Comparison of ENCODE assay signal across 11 mouse cellular contexts in the genomic region with DNA sequence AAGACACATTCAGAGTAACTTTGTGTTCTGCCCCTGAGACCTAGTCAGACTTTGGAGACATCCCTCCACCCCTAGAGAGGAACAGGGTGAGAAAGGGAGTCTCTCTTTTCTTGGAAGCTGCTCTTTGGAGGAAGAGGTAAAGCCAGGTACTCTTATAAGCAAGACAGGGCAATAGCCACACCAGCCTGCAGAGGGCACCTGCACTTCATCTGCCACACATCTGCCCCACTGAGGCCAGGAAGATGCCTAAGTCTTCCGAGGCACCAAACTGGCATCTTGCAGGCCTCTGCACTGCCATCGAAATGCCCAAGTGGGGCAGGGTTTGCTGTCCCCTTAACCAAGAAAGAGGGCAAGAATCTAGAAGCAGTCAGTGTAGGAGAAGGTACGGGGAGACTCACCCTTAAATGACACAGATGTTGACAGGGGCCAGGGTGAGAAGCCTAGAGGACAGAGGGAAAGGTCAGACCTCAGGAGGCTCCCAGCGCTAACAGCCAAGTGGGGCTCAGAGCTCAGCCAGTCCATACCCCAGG. TPM values are rescaled to one million over a fixed set of nuclear protein-coding genes. Genes with fewer than 3 reads are reported as not detected.
DNase-seq lines count a peak whose midpoint lies in the region; ATAC-seq and TF ChIP-seq lines count a peak whose summit lies in the region.
"Had no signal": no experiment of that assay in that cellular context is flagged by ENCODE, and none has a peak within 500 bp of the region (broad histone marks: within the 10 kb centered on the region; RNA-seq: fewer than 3 reads in every experiment).

No protein-coding gene starts in this region.

- intact Hi-C loops in heart, postnatal 25 days (cut with DNase I), result no loop called here

- TF ChIP-seq CTCF in heart, postnatal 0 days (IDR thresholded peaks at IDR 0.05; ENCODE audit: low read depth), result peak; percentile 44
- TF ChIP-seq CTCF in CH12.LX (conservative IDR thresholded peaks at IDR 0.05 in 1 of 2, IDR thresholded peaks at IDR 0.05 in 1 of 2; ENCODE audit: low read depth in 2 of 2, low read length in 2 of 2), result peak; percentile 29 to 72; a peak in 2 of 4 replicates
- peak; percentile 35 for TF ChIP-seq CTCF in lung, embryonic 14.5 days (IDR thresholded peaks at IDR 0.05; ENCODE audit: low read depth)

- H3K9me3 ChIP-seq in heart, postnatal 0 days (replicated peaks; ENCODE audit: control insufficient read depth, low read length), result no peaks in the 10 kb centered on the region
- no peaks in the 10 kb centered on the region for H3K9me3 ChIP-seq in CH12.LX (replicated peaks; ENCODE audit: low read length)
- no peaks in the 10 kb centered on the region for H3K9me3 ChIP-seq in lung, embryonic 14.5 days (ENCODE audit: low read depth, low read length)
- H3K9me3 ChIP-seq: embryonic facial prominence, embryonic 15.5 days; neural tube, embryonic 15.5 days had no signal

- no peaks in the 10 kb centered on the region for H3K27me3 ChIP-seq in heart, postnatal 0 days (ENCODE audit: control insufficient read depth, insufficient read depth, low read length)
- H3K27me3 ChIP-seq in CH12.LX (replicated peaks), result no peaks in the 10 kb centered on the region
- no peaks in the 10 kb centered on the region for H3K27me3 ChIP-seq in lung, embryonic 14.5 days (ENCODE audit: insufficient read depth, low read length)
- H3K27me3 ChIP-seq: embryonic facial prominence, embryonic 15.5 days; neural tube, embryonic 15.5 days had no signal

- H3K36me3 ChIP-seq in heart, postnatal 0 days (replicated peaks; ENCODE audit: control insufficient read depth, insufficient read depth, low read length), result peaks cover 5% of the 10 kb centered on the region; the same call in 1 of the 2 replicates
- H3K36me3 ChIP-seq in CH12.LX (replicated peaks in 1 of 2; ENCODE audit: control insufficient read depth in 1 of 2, insufficient read depth in 1 of 2, low read length in 1 of 2), result peaks cover 5 to 31% of the 10 kb centered on the region in 2 experiments
- H3K36me3 ChIP-seq in lung, embryonic 14.5 days (ENCODE audit: insufficient read depth), result peaks cover 25% of the 10 kb centered on the region

- H3K4me2 ChIP-seq in heart, postnatal 0 days (ENCODE audit: low read depth, low read length), result no peak overlapping the region
- H3K4me2 ChIP-seq in CH12.LX (ENCODE audit: insufficient read depth, low read depth, poor library complexity, severe bottlenecking), result no peak overlapping the region
- H3K4me2 ChIP-seq in lung, embryonic 14.5 days, result no peak overlapping the region
- H3K4me2 ChIP-seq: embryonic facial prominence, embryonic 15.5 days; neural tube, embryonic 15.5 days had no signal

- no peak for DNase-seq in heart, postnatal 0 days (ENCODE audit: low spot score)
- DNase-seq in heart, postnatal 25 days (ENCODE audit: low spot score), result no peak
- DNase-seq in 3T3-L1 (ENCODE audit: low read depth, low spot score), result peak; percentile 27
- DNase-seq in CH12.LX (ENCODE audit: extremely low read depth), result no peak
- no peak for DNase-seq in lung, embryonic 14.5 days
- no peak for DNase-seq in gastrocnemius, postnatal 4 days (ENCODE audit: low spot score in 2 of 2)
- no peak for DNase-seq in embryo, embryonic 10.5 days (ENCODE audit: low spot score)

- H3K4me1 ChIP-seq in heart, postnatal 0 days (ENCODE audit: control insufficient read depth, insufficient read depth), result peaks cover 60% of the 10 kb centered on the region
- peaks cover 14 to 54% of the 10 kb centered on the region in 2 experiments for H3K4me1 ChIP-seq in CH12.LX (ENCODE audit: control insufficient read depth in 1 of 2, insufficient read depth in 2 of 2)
- H3K4me1 ChIP-seq in lung, embryonic 14.5 days (ENCODE audit: insufficient read depth), result peaks cover 9% of the 10 kb centered on the region; the same call in 1 of the 2 replicates

- dilution Hi-C loops in CH12.LX (cut with MboI; ENCODE audit: extremely low pct_ligation_motif_present, extremely low pct_unique_long_range_greater_than_20kb, low sequenced_read_pairs), result no loop called here

- 0 out of 2 replicates have a peak overlapping the region, but pooled peaks have one; percentile 23 for H3K9ac ChIP-seq in heart, postnatal 0 days (replicated peaks; ENCODE audit: low read depth, low read length)
- no peak overlapping the region for H3K9ac ChIP-seq in CH12.LX (ENCODE audit: insufficient read depth, low read depth)
- no peak overlapping the region for H3K9ac ChIP-seq in lung, embryonic 14.5 days
- H3K9ac ChIP-seq: embryonic facial prominence, embryonic 15.5 days; neural tube, embryonic 15.5 days had no signal

- no peak for TF ChIP-seq POLR2A in CH12.LX (IDR thresholded peaks at IDR 0.05; ENCODE audit: low read depth, low read length)

- peak overlapping the region; percentile 97 for H3K27ac ChIP-seq in heart, postnatal 0 days (ENCODE audit: low read depth)
- H3K27ac ChIP-seq in CH12.LX (ENCODE audit: insufficient read depth, low read depth), result no peak overlapping the region
- no peak overlapping the region for H3K27ac ChIP-seq in lung, embryonic 14.5 days (ENCODE audit: low read depth)
- H3K27ac ChIP-seq: embryonic facial prominence, embryonic 15.5 days; macrophage; neural tube, embryonic 15.5 days had no signal

- H3K4me3 ChIP-seq in heart, postnatal 0 days (ENCODE audit: low read depth, low read length), result no peak overlapping the region
- no peak overlapping the region for H3K4me3 ChIP-seq in CH12.LX (replicated peaks in 1 of 3; ENCODE audit: low read depth in 2 of 3, low read length in 2 of 3, poor library complexity in 1 of 3)
- H3K4me3 ChIP-seq in lung, embryonic 14.5 days (ENCODE audit: low read depth, low read length), result no peak overlapping the region
- H3K4me3 ChIP-seq: embryonic facial prominence, embryonic 15.5 days; neural tube, embryonic 15.5 days had no signal

- ATAC-seq in heart, postnatal 0 days (ENCODE audit: insufficient read depth, low read depth), result no peak
- ATAC-seq in lung, embryonic 14.5 days (ENCODE audit: insufficient read depth), result no peak
- no peak for ATAC-seq in granulocyte monocyte progenitor cell, adult 5-6 weeks (replicated peaks; ENCODE audit: poor library complexity, severe bottlenecking)

- in situ Hi-C loops in CH12.LX (cut with MboI; ENCODE audit: low pct_ligation_motif_present, low pct_unique_long_range_greater_than_20kb, low sequenced_read_pairs), result no loop called here

- peak; percentile 62 for TF ChIP-seq RAD21 in CH12.LX (IDR thresholded peaks at IDR 0.05; ENCODE audit: low read depth, low read length)

- no peak for TF ChIP-seq EP300 in heart, postnatal 0 days (IDR thresholded peaks at IDR 0.05; ENCODE audit: low read depth)
- no peak for TF ChIP-seq EP300 in CH12.LX (IDR thresholded peaks at IDR 0.05; ENCODE audit: low read length)

- 64% methylated on average over 4 of the region's 4 CpGs for WGBS in heart, postnatal 0 days
- WGBS in lung, embryonic 14.5 days, result 78% methylated on average over 4 of the region's 4 CpGs

- peaks cover 3% of the 10 kb centered on the region; the same call in 1 of the 2 replicates for H3K79me2 ChIP-seq in CH12.LX (replicated peaks; ENCODE audit: control insufficient read depth, extremely low read depth, insufficient read depth, poor library complexity, severe bottlenecking)

RNA-seq across cellular contexts. Expression of a gene that starts 3.4 kb away (rescaled TPM):
- total RNA-seq in heart, postnatal 0 days (2014; rRNA removed; ENCODE audit: low replicate concordance), result 246 and 345 TPM in 2 replicates
- 305 and 312 TPM in 2 replicates for polyA plus RNA-seq in heart, postnatal 0 days (2015; fragmentation: Nextera tagmentation; extraction: Ambion mirVana)
- 100 to 1,000 TPM; 353 to 360 TPM for total RNA-seq in heart, postnatal 25 days (2021)
- total RNA-seq in CH12.LX (2012; rRNA removed) (16.9 and 18.5 TPM in 2 replicates), CH12.LX (2014; rRNA removed) (14.0 and 14.7 TPM in 2 replicates)
- 23.4 and 27.3 TPM in 2 replicates for polyA plus RNA-seq in CH12.LX (2012; ENCODE audit: insufficient read length, low read depth)
- polyA plus RNA-seq in lung, embryonic 14.5 days (2014; fragmentation: Nextera tagmentation; extraction: Ambion mirVana), result 121 and 136 TPM in 2 replicates
- total RNA-seq in granulocyte monocyte progenitor cell, adult 5-6 weeks (2014; fragmentation: Nextera tagmentation), result 36.4 and 39.3 TPM in 2 replicates
- total RNA-seq in granulocyte monocyte progenitor cell, adult 5-6 weeks (2017), result 18.2 and 20.3 TPM in 2 replicates
- total RNA-seq in gastrocnemius, postnatal 4 days (2021), result 100 to 1,000 TPM; 837 to 892 TPM

RNA-seq across cellular contexts. Expression of a gene that starts 20.9 kb away (rescaled TPM):
- 109 and 155 TPM in 2 replicates for total RNA-seq in heart, postnatal 0 days (2014; rRNA removed; ENCODE audit: low replicate concordance)
- polyA plus RNA-seq in heart, postnatal 0 days (2015; fragmentation: Nextera tagmentation; extraction: Ambion mirVana), result 19.2 and 21.5 TPM in 2 replicates
- 1 to 10 TPM; 1.1 to 1.7 TPM for total RNA-seq in heart, postnatal 25 days (2021)
- total RNA-seq in CH12.LX (2012; rRNA removed) (71.1 and 94.5 TPM in 2 replicates), CH12.LX (2014; rRNA removed) (58.9 and 62.2 TPM in 2 replicates)
- polyA plus RNA-seq in CH12.LX (2012; ENCODE audit: insufficient read length, low read depth), result 86.3 and 101 TPM in 2 replicates
- 87.4 and 88.9 TPM in 2 replicates for polyA plus RNA-seq in lung, embryonic 14.5 days (2014; fragmentation: Nextera tagmentation; extraction: Ambion mirVana)
- 36.8 and 53.8 TPM in 2 replicates for total RNA-seq in granulocyte monocyte progenitor cell, adult 5-6 weeks (2014; fragmentation: Nextera tagmentation)
- 29.8 and 33.2 TPM in 2 replicates for total RNA-seq in granulocyte monocyte progenitor cell, adult 5-6 weeks (2017)
- 10 to 100 TPM; 14.9 to 17.2 TPM for total RNA-seq in gastrocnemius, postnatal 4 days (2021)

RNA-seq across cellular contexts. Expression of a gene that starts 21.2 kb away (rescaled TPM):
- total RNA-seq in heart, postnatal 0 days (2014; rRNA removed; ENCODE audit: low replicate concordance), result 0.08 and 1.3 TPM in 2 replicates
- 0.41 and 0.42 TPM in 2 replicates for polyA plus RNA-seq in heart, postnatal 0 days (2015; fragmentation: Nextera tagmentation; extraction: Ambion mirVana)
- total RNA-seq in heart, postnatal 25 days (2021), result under 1 TPM; 0.61 to 0.70 TPM
- total RNA-seq in CH12.LX (2012; rRNA removed), result 1.1 and 1.7 TPM in 2 replicates
- total RNA-seq in CH12.LX (2014; rRNA removed), result 0.58 TPM in 2 replicates
- polyA plus RNA-seq in CH12.LX (2012; ENCODE audit: insufficient read length, low read depth), result 0.44 and 0.72 TPM in 2 replicates
- 0.50 and 0.64 TPM in 2 replicates for polyA plus RNA-seq in lung, embryonic 14.5 days (2014; fragmentation: Nextera tagmentation; extraction: Ambion mirVana)
- total RNA-seq in granulocyte monocyte progenitor cell, adult 5-6 weeks (2014; fragmentation: Nextera tagmentation), result not detected in 2 replicates
- not detected in 2 replicates for total RNA-seq in granulocyte monocyte progenitor cell, adult 5-6 weeks (2017)
- under 1 TPM; 0.22 to 0.23 TPM for total RNA-seq in gastrocnemius, postnatal 4 days (2021)

RNA-seq across cellular contexts. Expression of a gene that starts 21.3 kb away (rescaled TPM):
- total RNA-seq in heart, postnatal 0 days (2014; rRNA removed; ENCODE audit: low replicate concordance), result 46.3 and 52.0 TPM in 2 replicates
- polyA plus RNA-seq in heart, postnatal 0 days (2015; fragmentation: Nextera tagmentation; extraction: Ambion mirVana), result 3.6 and 3.7 TPM in 2 replicates
- total RNA-seq in heart, postnatal 25 days (2021), result 10 to 100 TPM; 27.4 to 30.9 TPM
- total RNA-seq in CH12.LX (2012; rRNA removed) (54.5 and 62.6 TPM in 2 replicates), CH12.LX (2014; rRNA removed) (37.4 and 42.3 TPM in 2 replicates)
- 38.9 and 42.1 TPM in 2 replicates for polyA plus RNA-seq in CH12.LX (2012; ENCODE audit: insufficient read length, low read depth)
- 16.0 and 17.3 TPM in 2 replicates for polyA plus RNA-seq in lung, embryonic 14.5 days (2014; fragmentation: Nextera tagmentation; extraction: Ambion mirVana)
- total RNA-seq in granulocyte monocyte progenitor cell, adult 5-6 weeks (2014; fragmentation: Nextera tagmentation), result 58.8 and 66.1 TPM in 2 replicates
- 37.5 and 60.0 TPM in 2 replicates for total RNA-seq in granulocyte monocyte progenitor cell, adult 5-6 weeks (2017)
- 10 to 100 TPM; 40.7 to 44.4 TPM for total RNA-seq in gastrocnemius, postnatal 4 days (2021)

RNA-seq across cellular contexts. Expression of a gene that starts 25.1 kb away (rescaled TPM):
- total RNA-seq in heart, postnatal 0 days (2014; rRNA removed; ENCODE audit: low replicate concordance), result not detected in 2 replicates
- polyA plus RNA-seq in heart, postnatal 0 days (2015; fragmentation: Nextera tagmentation; extraction: Ambion mirVana), result 0.96 and 1.3 TPM in 2 replicates
- total RNA-seq in heart, postnatal 25 days (2021), result under 1 TPM in 1 of 2 experiments, not detected in 1; 0.26 TPM
- 0.38 and 0.80 TPM in 2 replicates for total RNA-seq in CH12.LX (2012; rRNA removed)
- not detected in 2 replicates for total RNA-seq in CH12.LX (2014; rRNA removed)
- 0.55 and 0.67 TPM in 2 replicates for polyA plus RNA-seq in CH12.LX (2012; ENCODE audit: insufficient read length, low read depth)
- 1.4 and 1.5 TPM in 2 replicates for polyA plus RNA-seq in lung, embryonic 14.5 days (2014; fragmentation: Nextera tagmentation; extraction: Ambion mirVana)
- 2.3 TPM in 1 of 2 replicates, not detected in the other for total RNA-seq in granulocyte monocyte progenitor cell, adult 5-6 weeks (2014; fragmentation: Nextera tagmentation)
- total RNA-seq in granulocyte monocyte progenitor cell, adult 5-6 weeks (2017), result not detected in 2 replicates
- under 1 TPM in 1 of 2 experiments, not detected in 1; 0.44 TPM for total RNA-seq in gastrocnemius, postnatal 4 days (2021)
- polyA plus RNA-seq: macrophage had no signal

Comparison
In these comparisons a context has a peak if more than half of its experiments do, and no peak if none do; other contexts are left out.
1. RNA of a gene that starts 20.9 kb away (total RNA-seq): 109 to 155 TPM in heart, postnatal 0 days, 58.9 to 94.5 TPM in CH12.LX, 29.8 to 53.8 TPM in granulocyte monocyte progenitor cell, adult 5-6 weeks and 14.9 to 17.2 TPM in gastrocnemius, postnatal 4 days; 1.1 to 1.7 TPM in heart, postnatal 25 days; every median in the first group is over 4 times any median in the second.
2. Peak in every context shown above with its lines, with median percentiles within 50 percentile points of each other: CTCF ChIP-seq.